Mouse (Mus musculus) bone marrow, adult 2 months (tissue): Measurements from ENCODE around the gene Rbbp7.

ENCODE experiments used
- CTCF ChIP-seq: fragments of 200-500 bp; IDR thresholded peaks from 2 replicates; pipeline ENCODE4 v1.5.1; 2011; ENCODE audit warnings: low read length, control low read depth; ENCODE audit not compliant: control insufficient read depth, insufficient read depth
- POLR2A ChIP-seq: fragments of 200-500 bp; IDR thresholded peaks from 2 replicates; pipeline ENCODE4 v1.6.1; 2011; ENCODE audit warnings: low read depth, mild to moderate bottlenecking, control low read depth, low read length, borderline replicate concordance; ENCODE audit not compliant: control insufficient read depth

DNA sequence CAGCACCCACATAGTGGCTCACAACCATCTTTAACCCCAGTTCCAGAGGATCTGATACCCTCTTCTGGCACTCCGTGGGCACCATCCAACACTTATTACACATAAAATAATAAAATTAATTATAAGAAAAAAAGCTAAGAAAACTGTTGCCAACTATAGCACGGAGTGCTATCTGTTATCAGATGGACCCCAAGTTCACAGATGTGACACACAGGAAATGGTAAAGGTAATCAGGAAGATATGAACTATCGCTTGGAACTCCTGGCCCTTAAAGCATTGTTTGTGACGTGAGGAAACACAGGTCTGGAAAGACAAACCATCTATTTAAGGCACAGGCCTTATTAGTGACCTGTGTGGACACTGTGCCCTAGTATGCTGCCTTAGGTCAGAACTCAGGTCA is 30.2 kb upstream of the Rbbp7 start:
- TF ChIP-seq CTCF (no peak), POLR2A (no peak)
